Mouse (Mus musculus) hindbrain, embryonic 12.5 days (tissue): ENCODE measurements at regions not wholly inside any gene's neighbourhood (a gene's known extent, or its start where the extent isn't known, plus 50 kb on each side); places are given as distances from the start of the nearest gene placed in this dataset.

ENCODE experiments used
- ATAC-seq: fragments of 200-750 bp; cut with Nextera tagmentation; 2 replicates; pipeline ENCODE4 v1.8.0; 2017; ENCODE audit warnings: moderate TSS enrichment; ENCODE audit not compliant: low FRiP score
- H3K27ac ChIP-seq: fragments of 300-500 bp; sonication (generic); 2 replicates; pipeline ENCODE4 v1.5.1; 2016; ENCODE audit warnings: mild to moderate bottlenecking
- H3K27me3 ChIP-seq: fragments of 300-500 bp; sonication (generic); 2 replicates; pipeline ENCODE4 v1.6.1; 2016; ENCODE audit warnings: mild to moderate bottlenecking
- H3K36me3 ChIP-seq: fragments of 300-500 bp; sonication (generic); 2 replicates; pipeline ENCODE4 v1.6.1; 2016; ENCODE audit warnings: mild to moderate bottlenecking
- H3K4me1 ChIP-seq: fragments of 300-500 bp; sonication (generic); 2 replicates; pipeline ENCODE4 v1.6.1; 2016
- H3K4me2 ChIP-seq: fragments of 300-500 bp; sonication (generic); replicated peaks from 2 replicates; pipeline ENCODE4 v1.6.1; 2016; ENCODE audit warnings: mild to moderate bottlenecking
- H3K4me3 ChIP-seq: fragments of 300-500 bp; sonication (generic); 2 replicates; pipeline ENCODE4 v1.5.1; 2016; ENCODE audit warnings: mild to moderate bottlenecking
- H3K9ac ChIP-seq: fragments of 300-500 bp; sonication (generic); 2 replicates; pipeline ENCODE4 v1.6.1; 2016; ENCODE audit warnings: mild to moderate bottlenecking, moderate library complexity
- H3K9me3 ChIP-seq: fragments of 300-500 bp; sonication (generic); replicated peaks from 2 replicates; pipeline ENCODE4 v1.6.1; 2016; ENCODE audit warnings: mild to moderate bottlenecking
- WGBS: fragments of 180-500 bp; shearing (Covaris S2); methylation state at CpG from one replicate; pipeline ENCODE4 v1.1.7; 2016; 5-methylcytosine and 5-hydroxymethylcytosine counted together

GRCm38 (mm10) chr2:128380581-128380980 lies 210.4 kb upstream of the Spdye4c start:
- 35% methylated on average over 7 of the region's 7 CpGs for WGBS
- Histone ChIP-seq H3K9me3 (no peaks in the 10 kb centered on the region), H3K27ac (no peak overlapping the region), H3K36me3 (no peaks in the 10 kb centered on the region), H3K9ac (no peak overlapping the region), H3K27me3 (no peaks in the 10 kb centered on the region), H3K4me2 (no peak overlapping the region), H3K4me1 (peaks cover 10% of the 10 kb centered on the region), H3K4me3 (no peak overlapping the region)
- ATAC-seq, result no peak

- H3K4me1 ChIP-seq, result peaks cover 10% of the 10 kb centered on the region
- 86% methylated on average over 5 of the region's 5 CpGs for WGBS
- no peaks in the 10 kb centered on the region for H3K27me3 ChIP-seq
- no peak for ATAC-seq
- H3K36me3 ChIP-seq, result no peaks in the 10 kb centered on the region
- no peak overlapping the region for H3K4me2 ChIP-seq
- no peak overlapping the region for H3K27ac ChIP-seq
- no peak overlapping the region for H3K4me3 ChIP-seq
- H3K9me3 ChIP-seq, result no peaks in the 10 kb centered on the region
- H3K9ac ChIP-seq, result no peak overlapping the region
These were observed 209.3 kb upstream of the Spdye4c start for GRCm38 (mm10) chr2:128381684-128382205.

GRCm38 (mm10) chr2:128382473-128382872 lies 208.5 kb upstream of the Spdye4c start:
- H3K36me3 ChIP-seq, result no peaks in the 10 kb centered on the region
- no peaks in the 10 kb centered on the region for H3K9me3 ChIP-seq
- H3K27ac ChIP-seq, result no peak overlapping the region
- ATAC-seq, result no peak
- H3K9ac ChIP-seq, result no peak overlapping the region
- WGBS, result 80% methylated on average over 4 of the region's 4 CpGs
- peaks cover 10% of the 10 kb centered on the region for H3K4me1 ChIP-seq
- H3K4me2 ChIP-seq, result no peak overlapping the region
- no peaks in the 10 kb centered on the region for H3K27me3 ChIP-seq
- H3K4me3 ChIP-seq, result no peak overlapping the region

- H3K36me3 ChIP-seq, result no peaks in the 10 kb centered on the region
- no peak overlapping the region for H3K27ac ChIP-seq
- H3K9ac ChIP-seq, result no peak overlapping the region
- no peaks in the 10 kb centered on the region for H3K9me3 ChIP-seq
- ATAC-seq, result no peak
- peaks cover 13% of the 10 kb centered on the region for H3K4me1 ChIP-seq
- H3K4me3 ChIP-seq, result no peak overlapping the region
- H3K27me3 ChIP-seq, result no peaks in the 10 kb centered on the region
- H3K4me2 ChIP-seq, result no peak overlapping the region
- 77% methylated on average over 10 of the region's 10 CpGs for WGBS
These were observed 206.4 kb upstream of the Spdye4c start for GRCm38 (mm10) chr2:128384612-128385011.

- H3K4me3 ChIP-seq, result no peak overlapping the region
- ATAC-seq, result no peak
- no peak overlapping the region for H3K9ac ChIP-seq
- H3K27ac ChIP-seq, result no peak overlapping the region
- peaks cover 18% of the 10 kb centered on the region for H3K4me1 ChIP-seq
- 68% methylated on average over 4 of the region's 4 CpGs for WGBS
- H3K4me2 ChIP-seq, result no peak overlapping the region
- H3K9me3 ChIP-seq, result no peaks in the 10 kb centered on the region
- H3K36me3 ChIP-seq, result no peaks in the 10 kb centered on the region
- peaks cover 6% of the 10 kb centered on the region; the same call in 1 of the 2 replicates for H3K27me3 ChIP-seq
These were observed 204.0 kb upstream of the Spdye4c start for GRCm38 (mm10) chr2:128386846-128387621.

GRCm38 (mm10) chr2:128387851-128388471 lies 203.0 kb upstream of the Spdye4c start:
- Histone ChIP-seq H3K9me3 (no peaks in the 10 kb centered on the region), H3K4me1 (peaks cover 23% of the 10 kb centered on the region), H3K36me3 (no peaks in the 10 kb centered on the region), H3K4me3 (no peak overlapping the region), H3K27ac (no peak overlapping the region), H3K9ac (no peak overlapping the region), H3K27me3 (peaks cover 6% of the 10 kb centered on the region; the same call in 1 of the 2 replicates), H3K4me2 (no peak overlapping the region)
- WGBS, result 80% methylated on average over 8 of the region's 8 CpGs
- ATAC-seq, result no peak

- Histone ChIP-seq H3K4me1 (peaks cover 30% of the 10 kb centered on the region), H3K4me3 (no peak overlapping the region), H3K27me3 (peaks cover 6% of the 10 kb centered on the region; the same call in 1 of the 2 replicates), H3K4me2 (no peak overlapping the region), H3K36me3 (no peaks in the 10 kb centered on the region), H3K9me3 (no peaks in the 10 kb centered on the region), H3K27ac (no peak overlapping the region), H3K9ac (no peak overlapping the region)
- 29% methylated on average over 7 of the region's 7 CpGs for WGBS
- no peak for ATAC-seq
These were observed 202.0 kb upstream of the Spdye4c start for GRCm38 (mm10) chr2:128388883-128389470.

GRCm38 (mm10) chr2:128392344-128392743 lies 198.7 kb upstream of the Spdye4c start:
- H3K4me3 ChIP-seq, result no peak overlapping the region
- H3K9me3 ChIP-seq, result no peaks in the 10 kb centered on the region
- peaks cover 14% of the 10 kb centered on the region for H3K27me3 ChIP-seq
- no peak overlapping the region for H3K27ac ChIP-seq
- H3K4me2 ChIP-seq, result no peak overlapping the region
- WGBS, result 11% methylated on average over 9 of the region's 9 CpGs
- no peak for ATAC-seq
- no peak overlapping the region for H3K9ac ChIP-seq
- no peaks in the 10 kb centered on the region for H3K36me3 ChIP-seq
- H3K4me1 ChIP-seq, result peaks cover 34% of the 10 kb centered on the region

GRCm38 (mm10) chr2:128393401-128393800 lies 197.6 kb upstream of the Spdye4c start:
- Histone ChIP-seq H3K4me2 (no peak overlapping the region), H3K9me3 (no peaks in the 10 kb centered on the region), H3K27ac (no peak overlapping the region), H3K9ac (no peak overlapping the region), H3K27me3 (peaks cover 14% of the 10 kb centered on the region), H3K36me3 (no peaks in the 10 kb centered on the region), H3K4me3 (no peak overlapping the region), H3K4me1 (peaks cover 34% of the 10 kb centered on the region)
- ATAC-seq, result no peak
- WGBS, result 31% methylated on average over 8 of the region's 8 CpGs

GRCm38 (mm10) chr2:128393921-128394320 lies 197.1 kb upstream of the Spdye4c start:
- ATAC-seq, result no peak
- Histone ChIP-seq H3K4me1 (peaks cover 30% of the 10 kb centered on the region), H3K9me3 (no peaks in the 10 kb centered on the region), H3K27ac (no peak overlapping the region), H3K36me3 (no peaks in the 10 kb centered on the region), H3K4me2 (no peak overlapping the region), H3K27me3 (peaks cover 14% of the 10 kb centered on the region), H3K4me3 (no peak overlapping the region), H3K9ac (no peak overlapping the region)
- WGBS, result 71% methylated on average over 5 of the region's 5 CpGs

- Histone ChIP-seq H3K27me3 (peaks cover 9% of the 10 kb centered on the region), H3K4me1 (peaks cover 23% of the 10 kb centered on the region), H3K27ac (no peak overlapping the region), H3K4me3 (no peak overlapping the region), H3K4me2 (no peak overlapping the region), H3K9ac (no peak overlapping the region), H3K9me3 (no peaks in the 10 kb centered on the region), H3K36me3 (no peaks in the 10 kb centered on the region)
- ATAC-seq, result peak; percentile 29; the same call in 1 of the 2 replicates
- WGBS, result 40% methylated on average over 4 of the region's 4 CpGs
These were observed 195.6 kb upstream of the Spdye4c start for GRCm38 (mm10) chr2:128395308-128396007.

GRCm38 (mm10) chr2:128396008-128396346 lies 195.0 kb upstream of the Spdye4c start:
- 5% methylated on average over 9 of the region's 9 CpGs for WGBS
- Histone ChIP-seq H3K9me3 (no peaks in the 10 kb centered on the region), H3K9ac (no peak overlapping the region), H3K4me3 (no peak overlapping the region), H3K4me1 (peaks cover 23% of the 10 kb centered on the region), H3K27ac (no peak overlapping the region), H3K36me3 (no peaks in the 10 kb centered on the region), H3K27me3 (peaks cover 8% of the 10 kb centered on the region), H3K4me2 (no peak overlapping the region)
- peak; percentile 71 for ATAC-seq
